Mouse (Mus musculus): Measurements from ENCODE around the gene Vmn1r52. TPM values are rescaled to one million over a fixed set of nuclear protein-coding genes. Genes with fewer than 3 reads are reported as not detected.
"Not testable (repeated sequence)": the region's sequence is repeated elsewhere in the genome, so short reads cannot be mapped to it uniquely, and the experiment has no call there.

The Vmn1r52 gene
- not detected in 2 replicates for polyA plus RNA-seq (2015; fragmentation: Nextera tagmentation; extraction: Ambion mirVana)

DNA sequence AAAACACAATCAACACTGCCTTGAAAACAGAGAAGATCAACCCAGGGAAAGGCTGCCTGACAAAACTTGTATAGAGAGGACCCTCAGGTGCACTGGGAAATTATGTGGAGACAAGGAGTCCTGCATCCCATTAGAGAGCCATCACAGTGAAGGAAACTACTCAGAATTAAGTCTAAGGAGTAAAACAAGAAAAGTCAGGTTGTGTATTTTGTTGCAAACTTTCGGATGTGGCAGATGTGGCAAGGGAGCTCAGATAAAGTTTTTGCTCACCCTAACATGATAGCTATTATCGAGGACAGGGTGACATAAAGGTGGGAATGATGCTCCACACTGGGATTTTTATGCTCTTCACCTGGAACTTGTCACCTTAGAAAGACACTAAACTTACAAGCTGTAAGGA lies at the start of gene Vmn1r52:
Gene Vmn1r52, plus strand, starts transcription at position 301 of the 400 bp plus-strand sequence.
- H3K9ac ChIP-seq = no peak within 1 kb of the TSS
- no peaks in the 10 kb centered on the region for H3K36me3 ChIP-seq
- H3K27ac ChIP-seq = no peak within 1 kb of the TSS
- H3K9me3 ChIP-seq (replicated peaks) = no peaks in the 10 kb centered on the region
- H3K4me2 ChIP-seq = no peak within 1 kb of the TSS
- H3K27me3 ChIP-seq = no peaks in the 10 kb centered on the region
- no peak for ATAC-seq (replicated peaks; ENCODE audit: insufficient number of reproducible peaks, insufficient read depth, low FRiP score, low read depth)
- H3K4me3 ChIP-seq = no peak within 1 kb of the TSS
- H3K4me1 ChIP-seq (replicated peaks) = no peaks in the 10 kb centered on the region
- WGBS = 56% methylated on average over 2 of the region's 2 CpGs

DNA sequence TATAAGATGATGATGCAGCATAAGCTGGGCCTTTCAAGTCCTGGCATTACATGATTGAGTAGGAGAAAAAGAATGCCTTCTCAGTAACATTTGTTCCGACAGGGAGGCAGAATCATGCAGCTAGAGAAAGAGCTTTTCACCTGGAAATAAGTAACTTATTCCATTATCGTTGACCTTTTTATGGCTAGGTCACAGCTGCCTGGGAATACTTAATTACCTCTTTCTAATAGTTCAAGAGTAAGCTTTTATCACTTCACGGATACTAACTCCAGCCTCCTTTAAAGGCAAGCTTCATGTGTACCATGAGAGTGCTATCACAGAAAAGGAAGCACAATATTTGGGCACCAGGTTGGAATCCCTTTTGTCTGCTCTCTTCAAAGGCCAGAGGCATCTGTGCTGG lies 14.5 kb upstream of the Vmn1r52 start:
- no peak for ATAC-seq (replicated peaks; ENCODE audit: insufficient number of reproducible peaks, insufficient read depth, low FRiP score, low read depth)
- Histone ChIP-seq H3K4me3 (no peak overlapping the region), H3K4me1 (replicated peaks) (no peaks in the 10 kb centered on the region), H3K36me3 (no peaks in the 10 kb centered on the region), H3K27me3 (no peaks in the 10 kb centered on the region), H3K4me2 (no peak overlapping the region), H3K27ac (no peak overlapping the region), H3K9ac (no peak overlapping the region), H3K9me3 (replicated peaks) (no peaks in the 10 kb centered on the region)
- 79% methylated on average over 3 of the region's 3 CpGs for WGBS

DNA sequence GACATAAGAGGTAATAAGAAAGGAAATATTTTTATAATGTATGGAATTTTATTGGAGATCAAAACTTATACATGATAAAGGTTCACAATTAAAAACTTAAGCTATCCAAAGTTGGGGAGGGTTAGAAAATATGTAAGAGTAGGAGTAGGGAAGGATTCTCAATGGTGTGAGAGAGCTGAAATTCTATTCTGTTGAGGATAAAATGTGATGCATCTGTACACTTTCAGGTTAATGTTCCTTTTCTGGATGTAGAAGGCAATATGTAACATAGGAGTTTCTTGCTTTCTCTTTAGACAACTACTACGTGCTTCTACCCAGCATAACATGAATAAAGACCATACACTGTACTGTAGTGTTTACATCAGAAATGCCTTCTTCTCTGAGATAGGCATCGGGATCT lies 27.9 kb downstream of the Vmn1r52 start, which contains the start of gene V1ra8:
Gene V1ra8, plus strand, starts transcription at position 301 of the 400 bp plus-strand sequence.
- not testable (repeated sequence) for H3K36me3 ChIP-seq; ATAC-seq (replicated peaks; ENCODE audit: insufficient number of reproducible peaks, insufficient read depth, low FRiP score, low read depth); H3K4me1 ChIP-seq (replicated peaks); H3K9ac ChIP-seq; H3K4me2 ChIP-seq; H3K27me3 ChIP-seq; H3K4me3 ChIP-seq; H3K27ac ChIP-seq; H3K9me3 ChIP-seq (replicated peaks)
- 70% methylated on average over 2 of the region's 2 CpGs for WGBS

DNA sequence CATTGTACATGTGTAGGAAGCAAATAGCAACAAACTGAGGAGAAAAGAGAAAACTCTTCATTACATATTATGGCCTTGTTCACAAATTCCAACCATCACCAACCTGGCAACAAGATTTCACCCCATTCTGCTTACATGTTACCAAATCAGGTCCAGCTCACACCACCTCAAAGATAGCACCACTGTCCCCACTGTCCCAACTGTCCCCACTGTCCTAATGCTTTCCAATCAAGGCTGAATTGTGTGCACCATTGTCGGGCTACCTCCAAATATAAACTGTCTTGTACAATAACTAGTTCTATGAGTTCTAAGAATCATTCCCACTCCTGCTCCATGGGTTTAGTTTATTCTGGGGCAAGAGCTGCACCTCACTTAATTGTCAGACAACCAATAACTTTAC lies 49.7 kb downstream of the Vmn1r52 start, which contains the start of gene Vmn1r53:
Gene Vmn1r53, minus strand, starts transcription at position 101 of the 400 bp plus-strand sequence.
- H3K9ac ChIP-seq = no peak within 1 kb of the TSS
- ATAC-seq (replicated peaks; ENCODE audit: insufficient number of reproducible peaks, insufficient read depth, low FRiP score, low read depth) = no peak
- H3K27me3 ChIP-seq = no peaks in the 10 kb centered on the region
- H3K4me1 ChIP-seq (replicated peaks) = no peaks in the 10 kb centered on the region
- 72% methylated on average over 1 of the region's 1 CpGs for WGBS
- no peak within 1 kb of the TSS for H3K4me3 ChIP-seq
- H3K27ac ChIP-seq = no peak within 1 kb of the TSS
- H3K4me2 ChIP-seq = no peak within 1 kb of the TSS
- no peaks in the 10 kb centered on the region for H3K9me3 ChIP-seq (replicated peaks)
- H3K36me3 ChIP-seq = no peaks in the 10 kb centered on the region

Other genes with a start within 250 kb of the Vmn1r52 start
- gene Vmn1r45, start 234.2 kb upstream of the Vmn1r52 start, polyA plus RNA-seq (2015; fragmentation: Nextera tagmentation; extraction: Ambion mirVana) = not detected in 2 replicates
- gene Vmn1r46, start 205.5 kb upstream of the Vmn1r52 start, polyA plus RNA-seq (2015; fragmentation: Nextera tagmentation; extraction: Ambion mirVana) = not detected in 2 replicates
- gene Vmn1r47, start 158.7 kb upstream of the Vmn1r52 start, polyA plus RNA-seq (2015; fragmentation: Nextera tagmentation; extraction: Ambion mirVana) = not detected in 2 replicates
- not detected in 2 replicates for gene Vmn1r48, start 138.0 kb upstream of the Vmn1r52 start, polyA plus RNA-seq (2015; fragmentation: Nextera tagmentation; extraction: Ambion mirVana)
- not detected in 2 replicates for gene Vmn1r49, start 96.3 kb upstream of the Vmn1r52 start, polyA plus RNA-seq (2015; fragmentation: Nextera tagmentation; extraction: Ambion mirVana)
- not detected in 2 replicates for gene Vmn1r50, start 73.4 kb upstream of the Vmn1r52 start, polyA plus RNA-seq (2015; fragmentation: Nextera tagmentation; extraction: Ambion mirVana)
- not detected in 2 replicates for gene Vmn1r51, start 52.2 kb upstream of the Vmn1r52 start, polyA plus RNA-seq (2015; fragmentation: Nextera tagmentation; extraction: Ambion mirVana)
- not detected in 2 replicates for gene V1ra8, start 28.0 kb downstream of the Vmn1r52 start, polyA plus RNA-seq (2015; fragmentation: Nextera tagmentation; extraction: Ambion mirVana)
- not detected in 2 replicates for gene Vmn1r53, start 49.6 kb downstream of the Vmn1r52 start, polyA plus RNA-seq (2015; fragmentation: Nextera tagmentation; extraction: Ambion mirVana)
- not detected in 2 replicates for gene Vmn1r54, start 71.5 kb downstream of the Vmn1r52 start, polyA plus RNA-seq (2015; fragmentation: Nextera tagmentation; extraction: Ambion mirVana)
- not detected in 2 replicates for gene BC048671, start 126.4 kb downstream of the Vmn1r52 start, polyA plus RNA-seq (2015; fragmentation: Nextera tagmentation; extraction: Ambion mirVana)
- 0.14 TPM in 1 of 2 replicates, not detected in the other for gene Chst13, start 150.4 kb downstream of the Vmn1r52 start, polyA plus RNA-seq (2015; fragmentation: Nextera tagmentation; extraction: Ambion mirVana)
- gene Uroc1, start 158.5 kb downstream of the Vmn1r52 start, polyA plus RNA-seq (2015; fragmentation: Nextera tagmentation; extraction: Ambion mirVana) = 0.15 TPM in 1 of 2 replicates, not detected in the other
- 5.5 and 8.1 TPM in 2 replicates for gene Zxdc, start 194.7 kb downstream of the Vmn1r52 start, polyA plus RNA-seq (2015; fragmentation: Nextera tagmentation; extraction: Ambion mirVana)

Data from heart, embryonic 15.5 days (tissue).